Mouse (Mus musculus) E14TG2a.4 (cell line): ENCODE measurements around the gene Gm8369.

ENCODE experiments used
- CTCF ChIP-seq: conservative IDR thresholded peaks from 2 replicates; pipeline ENCODE4 v1.5.1; 2014; ENCODE audit warnings: low read length
- NANOG ChIP-seq: IDR thresholded peaks from 2 replicates; pipeline ENCODE4 v1.6.1; 2014; ENCODE audit warnings: borderline replicate concordance, low read length, mixed read lengths

DNA sequence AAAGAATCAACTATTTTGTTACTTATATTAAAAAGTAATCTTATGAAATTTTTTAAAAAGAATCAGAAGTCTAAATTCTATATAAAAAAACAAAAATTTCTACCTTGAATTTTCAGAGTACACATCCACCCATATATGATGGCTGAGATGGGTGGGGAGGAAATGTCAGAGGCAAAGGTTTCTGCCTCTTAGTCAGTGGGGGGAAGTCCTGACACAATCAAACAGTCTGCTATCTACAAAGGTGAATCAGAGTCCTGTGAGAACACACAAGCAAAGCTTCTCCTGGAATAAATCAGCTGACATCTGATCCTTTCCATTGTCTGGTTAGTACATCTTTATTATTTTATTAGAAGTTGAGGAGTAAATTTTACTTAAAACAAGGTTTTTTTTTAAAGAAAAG is 42.4 kb upstream of the Gm8369 start, which contains the start of gene Ms4a4b:
- TF ChIP-seq CTCF (no peak), NANOG (no peak)
